24 mouse cellular contexts compared by ENCODE assay signal in genomic region chr7:66214477-66214876, GRCm38 (mm10).
DNase-seq lines count a peak whose midpoint lies in the region; ATAC-seq and TF ChIP-seq lines count a peak whose summit lies in the region.
"Had no signal": no experiment of that assay in that cellular context is flagged by ENCODE, and none has a peak within 500 bp of the region (broad histone marks: within the 10 kb centered on the region; RNA-seq: fewer than 3 reads in every experiment).

No protein-coding gene starts in this region.

- no peak overlapping the region for H3K4me3 ChIP-seq in hindbrain, postnatal 0 days (ENCODE audit: low read length)
- H3K4me3 ChIP-seq in hindbrain, embryonic 11.5 days (ENCODE audit: low read depth, low read length) = no peak overlapping the region
- H3K4me3 ChIP-seq: embryonic facial prominence, embryonic 13.5 days; heart, embryonic 12.5 days; hindbrain, embryonic 13.5 days; intestine, embryonic 15.5 days; lung, embryonic 15.5 days had no signal

- no peaks in the 10 kb centered on the region for H3K9me3 ChIP-seq in hindbrain, postnatal 0 days (ENCODE audit: low read length)
- H3K9me3 ChIP-seq in hindbrain, embryonic 11.5 days (ENCODE audit: control insufficient read depth, low read length) = no peaks in the 10 kb centered on the region
- H3K9me3 ChIP-seq: embryonic facial prominence, embryonic 13.5 days; hindbrain, embryonic 13.5 days; intestine, embryonic 15.5 days; lung, embryonic 15.5 days had no signal

- ATAC-seq in hindbrain, postnatal 0 days = no peak
- no peak for ATAC-seq in hindbrain, embryonic 11.5 days (ENCODE audit: low FRiP score)
- ATAC-seq in common myeloid progenitor, adult 5-6 weeks (replicated peaks; ENCODE audit: low read depth, poor library complexity, severe bottlenecking) = peak; percentile 39; the same call in 1 of the 2 replicates
- ATAC-seq: activated CD4-positive, CD25-positive, alpha-beta regulatory T cell, adult 4 months; forebrain, embryonic 14.5 days; intestine, embryonic 15.5 days had no signal

- H3K27me3 ChIP-seq in hindbrain, postnatal 0 days (ENCODE audit: insufficient read depth, low read length) = no peaks in the 10 kb centered on the region
- no peaks in the 10 kb centered on the region for H3K27me3 ChIP-seq in hindbrain, embryonic 11.5 days (ENCODE audit: control insufficient read depth, insufficient read depth, low read length)
- H3K27me3 ChIP-seq: embryonic facial prominence, embryonic 13.5 days; heart, embryonic 12.5 days; hindbrain, embryonic 13.5 days; intestine, embryonic 15.5 days; lung, embryonic 15.5 days had no signal

- no peak overlapping the region for H3K9ac ChIP-seq in hindbrain, postnatal 0 days (replicated peaks; ENCODE audit: low read length)
- no peak overlapping the region for H3K9ac ChIP-seq in hindbrain, embryonic 11.5 days (ENCODE audit: low read depth, low read length)
- H3K9ac ChIP-seq: embryonic facial prominence, embryonic 13.5 days; heart, embryonic 12.5 days; hindbrain, embryonic 13.5 days; intestine, embryonic 15.5 days; liver, embryonic 14.5 days; lung, embryonic 15.5 days had no signal

- peak; percentile 28 for DNase-seq in hindbrain, postnatal 0 days (ENCODE audit: low spot score)
- no peak for DNase-seq in hindbrain, embryonic 11.5 days (ENCODE audit: low spot score)
- DNase-seq in MN1 (ENCODE audit: low spot score) = peak; percentile 79
- peak; percentile 95 for DNase-seq in retina, adult 2 months (ENCODE audit: low read depth, low spot score)
- no peak for DNase-seq in embryo, embryonic 11 days
- no peak for DNase-seq in cerebellum, adult 18-20 months
- DNase-seq: adrenal gland, adult 8-10 months; cerebellum, adult 8-10 months; heart, postnatal 10 days; kidney, adult 9 months; kidney, postnatal 14 days; lung, postnatal 4 days; thymus, adult 18-20 months; thymus, postnatal 36 days had no signal

- TF ChIP-seq CTCF in hindbrain, postnatal 0 days (IDR thresholded peaks at IDR 0.05; ENCODE audit: low read depth) = no peak

- H3K27ac ChIP-seq in hindbrain, postnatal 0 days = no peak overlapping the region
- H3K27ac ChIP-seq in hindbrain, embryonic 11.5 days (ENCODE audit: low read depth, low read length) = no peak overlapping the region
- H3K27ac ChIP-seq: embryonic facial prominence, embryonic 13.5 days; hindbrain, embryonic 13.5 days; intestine, embryonic 15.5 days; liver, embryonic 14.5 days; lung, embryonic 15.5 days had no signal

- peaks cover 16% of the 10 kb centered on the region for H3K4me1 ChIP-seq in hindbrain, postnatal 0 days (ENCODE audit: insufficient read depth, low read length)
- H3K4me1 ChIP-seq in hindbrain, embryonic 11.5 days (replicated peaks; ENCODE audit: control insufficient read depth, insufficient read depth, low read length) = no peaks in the 10 kb centered on the region; the same call in 1 of the 2 replicates

- no peak overlapping the region for H3K4me2 ChIP-seq in hindbrain, postnatal 0 days (ENCODE audit: low read depth, low read length)
- H3K4me2 ChIP-seq in hindbrain, embryonic 11.5 days (replicated peaks; ENCODE audit: low read depth, low read length) = no peak overlapping the region
- H3K4me2 ChIP-seq: embryonic facial prominence, embryonic 13.5 days; heart, embryonic 12.5 days; hindbrain, embryonic 13.5 days; intestine, embryonic 15.5 days; lung, embryonic 15.5 days; midbrain, embryonic 11.5 days had no signal

- no peaks in the 10 kb centered on the region for H3K36me3 ChIP-seq in hindbrain, postnatal 0 days (ENCODE audit: insufficient read depth, low read length)
- no peaks in the 10 kb centered on the region for H3K36me3 ChIP-seq in hindbrain, embryonic 11.5 days (ENCODE audit: control insufficient read depth, insufficient read depth, low read length)
- H3K36me3 ChIP-seq: embryonic facial prominence, embryonic 13.5 days; heart, embryonic 12.5 days; hindbrain, embryonic 13.5 days; intestine, embryonic 15.5 days; lung, embryonic 15.5 days had no signal

- WGBS in hindbrain, postnatal 0 days = 64% methylated on average over 6 of the region's 6 CpGs
- WGBS in hindbrain, embryonic 11.5 days = 72% methylated on average over 6 of the region's 6 CpGs

Comparison
In these comparisons a context has a peak if more than half of its experiments do, and no peak if none do; other contexts are left out.
1. DNase-seq: peak in hindbrain, postnatal 0 days (single experiment), MN1 (single experiment) and retina, adult 2 months (single experiment); none in hindbrain, embryonic 11.5 days (single experiment), embryo, embryonic 11 days (single experiment) and cerebellum, adult 18-20 months (0 of 2).